Mouse (Mus musculus): ENCODE results near the gene Pygo2. TPM values are rescaled to one million over a fixed set of nuclear protein-coding genes. Genes with fewer than 3 reads are reported as not detected.
A peak's percentile ranks its signal among the peaks of the same experiment; 100 is the strongest.

Gene Pygo2
- polyA plus RNA-seq, 1 experiment, result not detected

DNA sequence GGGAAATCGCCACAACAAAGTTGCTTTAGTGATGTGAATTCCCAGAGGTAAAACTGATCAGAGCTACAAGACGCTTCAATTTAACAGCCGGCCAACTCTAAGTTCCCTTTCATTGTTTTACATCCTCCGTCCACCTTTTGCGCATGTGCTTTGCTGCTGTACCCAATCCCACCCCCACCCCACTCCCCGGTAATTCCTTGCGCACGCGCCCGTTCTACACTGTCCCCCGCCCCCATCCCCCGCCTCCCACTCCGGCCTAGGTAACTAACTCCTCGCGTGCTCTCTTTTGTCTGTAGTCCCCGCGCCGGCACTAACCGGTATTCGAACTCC, 12.2 kb upstream of the Pygo2 start:
- under 1% methylated on average over 20 of the region's 20 CpGs for WGBS
- Histone ChIP-seq H3K4me3 (ENCODE audit: insufficient read depth, low read depth, low read length) (peak overlapping the region; percentile 61), H3K4me1 (ENCODE audit: control insufficient read depth, insufficient read depth, low read length) (peaks cover 17% of the 10 kb centered on the region), H3K27ac (ENCODE audit: insufficient read depth, low read depth, low read length) (no peak overlapping the region)
- no peak for TF ChIP-seq POLR2A (IDR thresholded peaks at IDR 0.05; ENCODE audit: insufficient read depth, low read depth, low read length)

DNA sequence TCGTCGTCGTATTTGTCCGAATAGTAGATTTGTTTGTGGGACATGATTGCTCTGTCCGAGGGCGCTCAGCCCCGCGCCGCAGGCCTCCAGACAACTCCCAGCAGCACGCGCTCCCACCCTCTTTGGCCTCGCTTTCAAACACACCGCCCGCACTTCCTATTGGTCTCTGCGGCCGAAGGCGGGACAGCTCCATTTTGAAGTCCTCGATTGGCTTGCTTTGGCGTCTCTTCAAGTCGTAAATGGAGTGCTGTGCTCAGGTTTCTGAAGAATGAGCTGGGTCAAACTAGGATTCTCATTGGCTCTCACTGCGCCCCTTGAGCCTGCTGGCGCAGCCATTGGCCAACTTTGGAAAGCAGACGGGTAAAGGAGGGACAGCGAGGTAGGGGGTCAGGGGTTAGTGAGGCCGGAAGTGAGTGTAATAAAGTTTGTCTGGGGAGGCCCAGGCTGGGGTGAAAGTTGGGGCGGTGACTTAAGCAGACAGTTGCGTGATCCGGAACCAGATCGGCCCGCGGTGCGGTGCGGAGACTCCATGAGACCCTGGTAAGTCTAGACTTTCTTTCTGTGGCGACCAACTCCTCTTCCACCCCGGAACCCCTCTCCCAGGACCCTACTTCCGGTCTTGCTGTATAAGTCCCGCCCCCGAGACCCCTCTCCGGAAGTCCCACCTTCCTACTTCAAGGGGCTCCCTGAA, 11.7 kb upstream of the Pygo2 start, which contains the start of the genes Cks1b and Shc1:
TSS of gene Cks1b (minus strand) at position 214 of the 691 bp plus-strand sequence.
TSS of gene Shc1 (plus strand) at position 274 of the 691 bp plus-strand sequence.
- H3K4me1 ChIP-seq (ENCODE audit: control insufficient read depth, insufficient read depth, low read length), result peaks cover 17% of the 10 kb centered on the region
- H3K27ac ChIP-seq (ENCODE audit: insufficient read depth, low read depth, low read length), result peak within 1 kb of the TSS; percentile 68
- WGBS, result under 1% methylated on average over 39 of the region's 39 CpGs
- H3K4me3 ChIP-seq (ENCODE audit: insufficient read depth, low read depth, low read length), result peak within 1 kb of the TSS; percentile 61
- TF ChIP-seq POLR2A (IDR thresholded peaks at IDR 0.05; ENCODE audit: insufficient read depth, low read depth, low read length) (no peak; the same call in 1 of the 2 replicates), CTCF (IDR thresholded peaks at IDR 0.05; ENCODE audit: insufficient read depth, low read depth, low read length) (no peak)

DNA sequence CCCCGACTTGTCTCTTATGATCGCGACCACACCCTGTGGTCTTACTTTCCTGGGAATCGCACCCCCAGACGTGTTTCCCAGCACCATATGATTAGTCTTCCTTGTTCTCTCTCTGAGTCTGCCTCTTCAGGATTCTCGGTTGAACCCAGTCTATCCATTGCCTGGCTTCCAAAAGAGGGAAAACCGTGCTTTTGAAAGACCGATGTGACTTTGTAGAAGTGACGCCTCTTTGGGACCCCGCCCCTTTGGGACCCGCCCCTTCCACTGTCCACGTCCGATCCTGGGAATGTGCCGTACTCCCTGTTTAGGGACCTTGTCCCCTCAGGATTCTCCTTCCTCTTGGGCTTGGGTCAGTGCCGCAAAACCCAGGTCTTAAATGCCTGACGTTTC, 11.2 kb upstream of the Pygo2 start:
- H3K4me1 ChIP-seq (ENCODE audit: control insufficient read depth, insufficient read depth, low read length), result peaks cover 17% of the 10 kb centered on the region
- peak; percentile 14; the same call in 1 of the 2 replicates for TF ChIP-seq POLR2A (IDR thresholded peaks at IDR 0.05; ENCODE audit: insufficient read depth, low read depth, low read length)
- TF ChIP-seq CTCF (IDR thresholded peaks at IDR 0.05; ENCODE audit: insufficient read depth, low read depth, low read length), result no peak
- H3K27ac ChIP-seq (ENCODE audit: insufficient read depth, low read depth, low read length), result peak overlapping the region; percentile 68
- H3K4me3 ChIP-seq (ENCODE audit: insufficient read depth, low read depth, low read length), result peak overlapping the region; percentile 61
- WGBS, result under 1% methylated on average over 16 of the region's 16 CpGs

DNA sequence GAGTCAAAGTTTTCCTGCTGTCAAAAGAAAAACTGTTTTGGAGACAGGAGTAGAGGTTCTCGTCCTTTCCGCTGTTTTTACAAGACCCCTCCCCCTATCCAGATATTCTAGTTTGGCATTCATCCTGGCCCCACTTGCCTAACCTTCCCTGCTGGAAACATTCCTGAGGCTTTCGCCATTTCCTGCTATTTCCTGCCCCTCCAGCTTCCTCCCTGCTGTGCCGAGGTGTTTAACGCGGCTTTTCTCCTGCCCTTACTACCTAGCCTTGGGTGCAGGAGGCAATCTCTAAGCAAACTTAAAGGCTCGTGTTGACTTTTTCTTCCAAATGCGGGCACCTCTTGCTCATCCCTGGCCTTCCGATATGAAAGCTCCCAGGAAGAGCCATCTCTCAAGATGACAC, 10.4 kb upstream of the Pygo2 start:
- TF ChIP-seq POLR2A (IDR thresholded peaks at IDR 0.05; ENCODE audit: insufficient read depth, low read depth, low read length) (no peak), CTCF (IDR thresholded peaks at IDR 0.05; ENCODE audit: insufficient read depth, low read depth, low read length) (no peak)

DNA sequence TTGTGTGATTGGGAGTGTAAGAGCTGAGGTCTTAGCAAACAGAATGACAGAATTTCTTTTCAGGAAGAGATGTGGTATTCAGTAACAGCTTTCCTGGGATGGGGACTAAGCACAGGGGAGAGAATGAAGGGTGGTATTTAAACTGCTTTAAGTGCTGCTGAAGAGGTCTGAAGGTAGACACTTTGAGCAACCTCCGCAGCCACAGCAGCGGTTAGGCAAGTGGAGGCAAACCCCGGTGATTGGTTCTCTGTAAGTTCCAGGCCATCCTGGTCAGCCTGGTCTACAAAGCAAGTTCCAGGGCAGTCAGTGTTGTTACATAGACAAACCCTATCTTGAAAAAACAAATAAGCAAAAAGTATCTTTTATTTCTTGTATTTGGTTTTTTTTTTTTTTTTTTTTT, 10.0 kb upstream of the Pygo2 start:
- WGBS, result 50% methylated on average over 3 of the region's 3 CpGs
- no peak overlapping the region for H3K27ac ChIP-seq (ENCODE audit: insufficient read depth, low read depth, low read length)
- no peak overlapping the region for H3K4me3 ChIP-seq (ENCODE audit: insufficient read depth, low read depth, low read length)
- no peak for TF ChIP-seq CTCF (IDR thresholded peaks at IDR 0.05; ENCODE audit: insufficient read depth, low read depth, low read length)
- no peak for TF ChIP-seq POLR2A (IDR thresholded peaks at IDR 0.05; ENCODE audit: insufficient read depth, low read depth, low read length)
- peaks cover 17% of the 10 kb centered on the region for H3K4me1 ChIP-seq (ENCODE audit: control insufficient read depth, insufficient read depth, low read length)

More for the DNA sequence above, 10.4 kb upstream of the Pygo2 start:
- H3K27ac ChIP-seq (ENCODE audit: insufficient read depth, low read depth, low read length), result 0 out of 2 replicates have a peak overlapping the region, but pooled peaks have one; percentile 68
- H3K4me3 ChIP-seq (ENCODE audit: insufficient read depth, low read depth, low read length), result peak overlapping the region; percentile 61; the same call in 1 of the 2 replicates
- WGBS, result 10% methylated on average over 9 of the region's 9 CpGs
- peaks cover 17% of the 10 kb centered on the region for H3K4me1 ChIP-seq (ENCODE audit: control insufficient read depth, insufficient read depth, low read length)

DNA sequence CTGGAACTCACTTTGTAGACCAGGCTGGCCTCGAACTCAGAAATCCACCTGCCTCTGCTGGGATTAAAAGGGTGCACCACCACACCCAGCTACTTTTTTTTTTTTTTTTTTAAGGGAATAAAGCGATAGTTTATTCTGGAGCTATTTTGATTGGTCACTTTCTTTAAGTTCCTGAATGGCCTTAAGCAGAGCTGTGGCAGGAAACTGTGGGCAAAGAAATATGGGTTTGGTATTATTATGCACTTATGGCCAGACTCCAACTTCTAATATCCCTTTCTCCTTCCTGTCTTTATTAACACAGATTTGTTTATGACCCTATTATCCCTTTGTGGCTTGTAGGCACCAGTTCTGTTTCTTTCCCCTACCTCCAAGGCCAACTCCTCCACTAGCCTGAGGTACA, 9.6 kb upstream of the Pygo2 start:
- TF ChIP-seq POLR2A (IDR thresholded peaks at IDR 0.05; ENCODE audit: insufficient read depth, low read depth, low read length) (no peak), CTCF (IDR thresholded peaks at IDR 0.05; ENCODE audit: insufficient read depth, low read depth, low read length) (no peak)
- 78% methylated on average over 2 of the region's 2 CpGs for WGBS
- H3K27ac ChIP-seq (ENCODE audit: insufficient read depth, low read depth, low read length), result no peak overlapping the region
- H3K4me1 ChIP-seq (ENCODE audit: control insufficient read depth, insufficient read depth, low read length), result peaks cover 17% of the 10 kb centered on the region
- no peak overlapping the region for H3K4me3 ChIP-seq (ENCODE audit: insufficient read depth, low read depth, low read length)

DNA sequence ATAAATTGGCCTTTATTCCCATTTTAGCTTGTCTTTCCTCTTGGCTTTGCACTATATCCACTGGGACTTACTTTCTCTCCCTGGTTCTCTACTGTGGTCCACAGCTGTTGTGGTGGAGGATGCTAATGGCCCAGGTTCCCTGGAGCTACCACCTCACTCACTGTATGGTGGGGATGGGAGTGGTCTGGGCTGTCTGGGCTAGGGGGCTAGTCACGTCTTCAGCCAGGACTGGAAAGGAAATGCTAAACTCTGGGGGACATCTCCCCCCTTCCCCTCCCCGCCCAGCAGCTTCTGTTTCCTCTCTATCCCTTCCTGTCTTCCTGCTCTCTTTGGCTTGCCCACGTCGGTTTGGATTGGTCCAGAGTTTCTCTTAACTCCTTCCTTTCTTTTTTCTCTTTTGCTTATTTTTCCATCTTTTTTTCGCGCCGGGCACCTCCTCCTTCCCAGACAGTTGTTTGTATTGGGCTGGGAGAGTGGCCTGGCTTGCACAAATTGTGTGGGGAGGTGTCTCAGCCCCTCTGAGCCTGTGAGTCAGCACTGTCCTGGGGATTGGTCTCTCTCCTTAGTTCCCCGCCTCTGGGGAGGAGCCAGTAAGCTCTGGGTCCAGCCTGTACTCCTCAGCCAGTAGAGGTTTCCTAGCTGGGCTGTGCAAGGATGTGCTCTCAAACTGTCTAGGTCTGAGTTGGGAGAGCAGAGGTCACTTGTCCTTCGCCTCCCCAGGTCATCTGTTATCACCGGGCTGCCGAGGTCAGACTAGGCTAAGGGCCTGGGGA, 8.8 kb upstream of the Pygo2 start:
- no peak for TF ChIP-seq POLR2A (IDR thresholded peaks at IDR 0.05; ENCODE audit: insufficient read depth, low read depth, low read length)
- no peak for TF ChIP-seq CTCF (IDR thresholded peaks at IDR 0.05; ENCODE audit: insufficient read depth, low read depth, low read length)
- Histone ChIP-seq H3K4me3 (ENCODE audit: insufficient read depth, low read depth, low read length) (peak overlapping the region; percentile 39), H3K4me1 (ENCODE audit: control insufficient read depth, insufficient read depth, low read length) (peaks cover 17% of the 10 kb centered on the region), H3K27ac (ENCODE audit: insufficient read depth, low read depth, low read length) (no peak overlapping the region)
- 9% methylated on average over 11 of the region's 11 CpGs for WGBS

DNA sequence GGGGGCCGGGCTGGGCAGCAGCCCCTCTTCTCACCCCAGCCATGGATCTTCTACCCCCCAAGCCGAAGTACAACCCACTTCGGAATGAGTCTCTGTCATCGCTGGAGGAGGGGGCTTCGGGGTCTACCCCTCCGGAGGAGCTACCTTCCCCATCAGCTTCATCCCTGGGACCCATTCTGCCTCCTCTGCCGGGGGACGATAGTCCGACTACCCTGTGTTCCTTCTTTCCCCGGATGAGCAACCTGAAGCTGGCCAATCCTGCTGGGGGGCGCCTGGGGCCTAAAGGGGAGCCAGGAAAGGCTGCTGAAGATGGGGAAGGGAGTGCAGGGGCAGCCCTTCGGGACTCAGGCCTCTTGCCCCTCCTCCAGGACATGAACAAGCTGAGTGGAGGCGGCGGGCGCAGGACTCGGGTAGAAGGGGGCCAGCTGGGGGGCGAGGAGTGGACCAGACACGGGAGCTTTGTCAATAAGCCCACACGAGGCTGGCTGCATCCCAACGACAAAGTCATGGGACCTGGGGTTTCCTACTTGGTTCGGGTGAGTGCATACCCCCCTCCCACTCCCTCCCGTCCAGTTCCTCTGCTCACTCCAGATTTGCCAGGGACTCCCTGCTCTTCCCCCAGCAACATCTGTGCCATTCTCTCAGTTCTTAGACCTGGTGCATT, 8.1 kb upstream of the Pygo2 start:
- Histone ChIP-seq H3K27ac (ENCODE audit: insufficient read depth, low read depth, low read length) (no peak overlapping the region), H3K4me3 (ENCODE audit: insufficient read depth, low read depth, low read length) (peak overlapping the region; percentile 39), H3K4me1 (ENCODE audit: control insufficient read depth, insufficient read depth, low read length) (peaks cover 17% of the 10 kb centered on the region)
- TF ChIP-seq CTCF (IDR thresholded peaks at IDR 0.05; ENCODE audit: insufficient read depth, low read depth, low read length) (no peak), POLR2A (IDR thresholded peaks at IDR 0.05; ENCODE audit: insufficient read depth, low read depth, low read length) (no peak)
- 19% methylated on average over 22 of the region's 22 CpGs for WGBS
